Mouse (Mus musculus) forebrain, postnatal 0 days (tissue): ENCODE results near the gene Naalad2. TPM values are rescaled to one million over a fixed set of nuclear protein-coding genes. Genes with fewer than 3 reads are reported as not detected.
"Not testable (repeated sequence)": the region's sequence is repeated elsewhere in the genome, so short reads cannot be mapped to it uniquely, and the experiment has no call there.

Experiments
- ATAC-seq: fragments of 200-750 bp; cut with Nextera tagmentation; 2 replicates; pipeline ENCODE4 v1.8.0; 2017; ENCODE audit warnings: mild to moderate bottlenecking, moderate library complexity
- DNase-seq: peaks from one replicate; pipeline ENCODE4 v3.0.0-alpha.2; 2015
- H3K27ac ChIP-seq: fragments of 300-500 bp; sonication (generic); 2 replicates; pipeline ENCODE4 v1.5.1; 2014; ENCODE audit warnings: low read depth, mild to moderate bottlenecking, antibody characterized with exemption, low read length, moderate library complexity, mixed read lengths
- H3K27me3 ChIP-seq: fragments of 300-500 bp; sonication (generic); 2 replicates; pipeline ENCODE4 v1.6.1; 2014; ENCODE audit warnings: mild to moderate bottlenecking, low read length, mixed read lengths; ENCODE audit not compliant: insufficient read depth
- H3K36me3 ChIP-seq: fragments of 300-500 bp; sonication (generic); 2 replicates; pipeline ENCODE4 v1.6.1; 2014; ENCODE audit warnings: mild to moderate bottlenecking, moderate library complexity; ENCODE audit not compliant: insufficient read depth
- H3K4me1 ChIP-seq: fragments of 300-500 bp; sonication (generic); 2 replicates; pipeline ENCODE4 v1.6.1; 2014; ENCODE audit warnings: antibody characterized with exemption; ENCODE audit not compliant: insufficient read depth
- H3K4me2 ChIP-seq: fragments of 300-500 bp; sonication (generic); 2 replicates; pipeline ENCODE4 v1.6.1; 2014; ENCODE audit warnings: low read depth, mild to moderate bottlenecking, moderate library complexity
- H3K4me3 ChIP-seq: fragments of 300-500 bp; sonication (generic); 2 replicates; pipeline ENCODE4 v1.5.1; 2014; ENCODE audit warnings: low read depth, low read length, mixed read lengths
- H3K9ac ChIP-seq: fragments of 300-500 bp; sonication (generic); 2 replicates; pipeline ENCODE4 v1.6.1; 2014; ENCODE audit warnings: mild to moderate bottlenecking
- H3K9me3 ChIP-seq: fragments of 300-500 bp; sonication (generic); 2 replicates; pipeline ENCODE4 v1.6.1; 2016; ENCODE audit warnings: low read length
- CTCF ChIP-seq: sonication (generic); IDR thresholded peaks from 2 replicates; pipeline ENCODE4 v1.5.1; 2016; ENCODE audit warnings: antibody characterized with exemption, control low read depth, low read depth
- WGBS: fragments of 180-500 bp; shearing (Covaris S2); extraction: QIAGEN DNeasy Blood & Tissue Kit; methylation state at CpG from one replicate; pipeline ENCODE4 v1.1.7; 2014; 5-methylcytosine and 5-hydroxymethylcytosine counted together
- polyA plus RNA-seq: library from polyadenylated mRNA; unstranded; fragments of >200 nt; fragmentation: Nextera tagmentation; extraction: Ambion mirVana; gene quantifications from 2 replicates; pipeline ENCODE4 v1.2.1, GENCODE M21; 2015
- total RNA-seq: library from RNA; depleted of rRNA; stranded (reverse); fragments of >200 nt; gene quantifications from 2 replicates; pipeline ENCODE4 v1.2.3, GENCODE M21; 2014

Naalad2 gene
- total and polyA plus RNA-seq, 2 experiments from 2014 or later: 0.86 to 1.7 TPM

DNA sequence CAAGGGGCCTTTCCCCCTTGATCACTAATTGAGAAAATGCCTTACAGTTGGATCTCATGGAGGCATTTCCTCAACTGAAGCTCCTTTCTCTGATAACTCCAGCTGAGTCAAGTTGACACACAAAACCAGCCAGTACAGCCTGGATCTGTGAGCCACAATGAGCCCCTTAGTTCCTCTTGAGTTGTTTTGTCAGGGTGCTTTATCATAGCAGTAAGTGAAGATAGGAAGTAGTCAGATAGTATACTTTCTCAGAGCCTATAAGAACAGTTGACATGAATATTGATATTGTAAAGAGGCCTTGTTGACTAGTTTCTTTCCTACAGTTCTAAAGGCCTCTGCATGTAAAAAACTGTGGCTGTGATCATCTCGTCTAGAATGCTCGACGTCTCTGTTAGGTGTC, 82.8 kb downstream of the Naalad2 start:
- no peaks in the 10 kb centered on the region for H3K27me3 ChIP-seq
- no peak overlapping the region for H3K4me2 ChIP-seq
- H3K36me3 ChIP-seq: no peaks in the 10 kb centered on the region
- H3K27ac ChIP-seq: no peak overlapping the region
- no peak overlapping the region for H3K9ac ChIP-seq
- DNase-seq (no peak), ATAC-seq (no peak)
- 97% methylated on average over 3 of the region's 3 CpGs for WGBS
- H3K9me3 ChIP-seq: no peaks in the 10 kb centered on the region
- no peak overlapping the region for H3K4me3 ChIP-seq
- TF ChIP-seq CTCF: no peak
- no peaks in the 10 kb centered on the region for H3K4me1 ChIP-seq

DNA sequence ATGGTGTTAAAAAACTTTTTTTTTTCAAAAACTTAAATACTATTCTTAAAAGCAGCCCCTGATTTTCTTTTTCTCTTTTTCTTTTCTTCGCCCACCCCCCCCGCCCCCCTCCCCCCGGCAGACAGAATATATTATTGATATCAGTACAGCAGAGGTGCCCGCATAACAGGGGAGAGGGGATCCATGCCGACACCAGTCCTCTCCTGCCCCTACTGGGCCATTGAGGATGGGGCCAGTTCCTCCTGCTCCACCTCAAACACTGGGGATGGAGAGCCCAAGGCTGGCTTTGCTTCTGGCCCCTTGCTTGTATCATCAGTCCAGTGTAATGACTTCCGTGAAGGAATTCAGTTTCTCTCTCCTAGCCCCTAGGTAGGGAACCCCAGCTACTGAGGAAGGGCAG, 104.5 kb downstream of the Naalad2 start:
- ATAC-seq (no peak), DNase-seq (no peak)
- Histone ChIP-seq H3K4me1 (peaks cover 9% of the 10 kb centered on the region; the same call in 1 of the 2 replicates), H3K9ac (no peak overlapping the region), H3K36me3 (peaks cover 42% of the 10 kb centered on the region), H3K27ac (no peak overlapping the region), H3K4me2 (no peak overlapping the region), H3K9me3 (no peaks in the 10 kb centered on the region), H3K27me3 (no peaks in the 10 kb centered on the region), H3K4me3 (no peak overlapping the region)
- TF ChIP-seq CTCF: no peak
- 92% methylated on average over 6 of the region's 6 CpGs for WGBS

DNA sequence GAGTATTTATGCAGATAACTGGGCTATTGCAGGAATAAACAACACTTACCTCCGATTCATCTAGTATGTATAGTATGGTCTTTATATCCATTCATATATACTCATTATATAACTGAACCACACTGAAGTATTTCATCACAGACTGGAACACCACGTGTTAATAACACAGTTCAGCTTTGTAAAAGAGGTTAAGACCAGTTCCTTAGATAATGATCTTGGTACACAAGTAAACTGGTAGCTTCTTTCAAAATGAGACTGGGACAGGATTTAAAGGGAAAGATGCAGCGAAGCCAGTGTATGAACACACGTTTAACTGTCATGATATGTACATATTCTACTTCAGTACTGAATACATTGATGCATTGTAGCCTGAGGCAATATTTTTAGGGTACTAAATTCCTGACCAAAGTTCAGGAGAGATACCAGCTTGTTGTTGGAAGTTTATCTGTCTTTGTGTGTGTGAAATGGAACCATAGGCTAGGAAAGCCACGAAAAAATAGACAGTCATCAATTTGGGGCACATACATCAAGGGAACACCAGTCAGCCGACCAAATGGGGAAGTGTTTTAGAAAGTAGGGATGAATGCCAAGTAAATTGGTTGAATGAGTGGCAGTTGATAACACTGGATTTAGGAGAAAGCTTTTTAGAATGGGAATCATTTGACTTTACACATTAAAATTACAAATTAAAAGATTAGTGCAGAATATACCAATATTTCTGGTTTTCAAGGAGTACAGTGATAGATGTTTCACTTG, 109.6 kb downstream of the Naalad2 start:
- peak overlapping the region; percentile 93 for H3K4me3 ChIP-seq
- 48% methylated on average over 6 of the region's 6 CpGs for WGBS
- H3K9ac ChIP-seq: peak overlapping the region; percentile 96
- no peak for TF ChIP-seq CTCF
- peaks cover 13% of the 10 kb centered on the region; the same call in 1 of the 2 replicates for H3K4me1 ChIP-seq
- H3K27me3 ChIP-seq: no peaks in the 10 kb centered on the region
- no peaks in the 10 kb centered on the region for H3K9me3 ChIP-seq
- H3K4me2 ChIP-seq: peak overlapping the region; percentile 79
- no peak for ATAC-seq
- H3K36me3 ChIP-seq: peaks cover 7% of the 10 kb centered on the region
- no peak for DNase-seq
- no peak overlapping the region; the same call in 1 of the 2 replicates for H3K27ac ChIP-seq

DNA sequence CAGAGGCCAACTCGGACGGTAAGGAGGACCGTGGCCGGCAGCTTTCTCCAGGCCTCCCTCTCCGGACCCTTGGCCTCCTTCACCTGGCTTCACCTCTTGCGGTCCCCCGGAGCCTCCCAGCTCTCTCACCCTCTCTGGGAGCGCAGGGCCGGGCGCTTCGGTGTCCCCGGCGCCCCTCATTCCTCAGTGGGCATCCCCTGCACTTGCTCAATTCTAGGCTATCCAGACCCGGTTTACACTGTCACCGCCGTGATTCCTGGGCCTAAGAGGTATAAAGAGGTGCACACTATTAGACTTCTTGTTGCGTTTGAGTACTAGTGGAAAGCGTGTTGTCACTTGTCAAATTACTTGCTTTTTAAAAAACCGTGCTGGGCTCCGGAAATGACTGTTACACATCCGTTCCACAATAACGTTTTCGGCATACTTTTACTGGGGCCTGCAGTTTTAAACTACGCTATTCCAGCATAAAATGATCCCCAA, 110.3 kb downstream of the Naalad2 start:
- TF ChIP-seq CTCF: no peak
- H3K4me3 ChIP-seq: peak overlapping the region; percentile 93
- H3K36me3 ChIP-seq: peaks cover 4% of the 10 kb centered on the region; the same call in 1 of the 2 replicates
- ATAC-seq (peak; percentile 40), DNase-seq (no peak)
- peak overlapping the region; percentile 96 for H3K9ac ChIP-seq
- H3K27ac ChIP-seq: peak overlapping the region; percentile 91
- peak overlapping the region; percentile 79 for H3K4me2 ChIP-seq
- H3K27me3 ChIP-seq: no peaks in the 10 kb centered on the region
- WGBS: 1% methylated on average over 24 of the region's 24 CpGs
- H3K4me1 ChIP-seq: peaks cover 13% of the 10 kb centered on the region; the same call in 1 of the 2 replicates
- H3K9me3 ChIP-seq: no peaks in the 10 kb centered on the region

DNA sequence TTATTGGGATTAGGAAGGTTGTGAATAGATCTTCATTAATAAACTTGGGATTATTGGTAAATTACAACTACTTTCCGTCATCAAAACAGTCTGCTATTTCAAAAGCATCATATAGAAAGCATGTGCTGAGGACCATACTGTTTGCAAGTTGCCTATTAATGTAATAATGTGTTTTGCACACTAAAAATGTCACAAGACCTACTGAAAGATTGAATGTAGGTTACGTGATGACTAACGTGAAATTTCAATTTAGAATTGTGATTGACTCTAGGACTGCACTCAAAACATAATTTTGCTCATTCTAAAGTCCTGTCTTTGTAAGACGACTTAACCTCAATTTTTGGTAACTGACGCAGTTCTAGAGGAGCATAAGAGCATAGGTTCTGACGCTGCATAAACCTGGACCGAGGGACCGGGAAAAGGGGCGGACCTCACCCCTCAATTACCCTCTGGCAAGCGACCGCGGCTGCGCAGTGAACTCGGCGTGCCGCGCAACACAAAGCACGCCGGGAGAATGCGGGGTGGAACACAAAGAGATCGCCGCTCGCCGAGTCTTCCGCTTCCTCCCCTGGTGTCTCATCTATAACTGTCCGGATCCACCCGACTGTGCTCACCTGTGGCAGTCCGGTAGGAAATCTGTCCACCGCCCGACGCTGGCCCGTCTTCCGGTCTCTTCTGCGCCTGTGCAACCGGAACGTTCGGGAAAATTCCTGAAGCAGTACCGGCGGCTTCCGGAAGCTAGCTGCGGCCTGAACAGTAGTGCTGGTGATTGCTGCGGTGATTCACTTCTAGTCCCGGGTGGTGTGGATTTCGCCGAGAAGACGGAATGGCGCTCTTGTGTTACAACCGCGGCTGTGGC, 111.0 kb downstream of the Naalad2 start, which contains the start of gene Chordc1:
Gene Chordc1 (plus strand): TSS at position 555 of the 859 bp plus-strand sequence.
- DNase-seq: peak; percentile 99
- TF ChIP-seq CTCF: peak; percentile 45
- 3% methylated on average over 49 of the region's 49 CpGs for WGBS

DNA sequence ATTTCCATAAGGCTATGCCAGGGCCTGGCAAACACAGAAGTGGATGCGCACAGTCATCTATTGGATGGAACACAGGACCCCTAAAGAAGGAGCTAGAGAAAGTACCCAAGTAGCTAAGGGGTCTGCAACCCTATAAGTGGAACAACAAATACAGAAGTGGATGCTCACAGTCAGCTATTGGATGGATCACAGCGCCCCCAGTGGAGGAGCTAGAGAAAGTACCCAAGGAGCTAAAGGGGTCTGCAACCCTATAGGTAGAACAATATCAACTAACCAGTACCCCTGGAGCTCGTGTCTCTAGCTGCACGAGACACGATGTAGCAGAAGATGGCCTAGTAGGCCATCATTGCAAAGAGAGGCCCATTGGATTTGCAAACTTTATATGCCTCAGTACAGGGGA, 124.1 kb downstream of the Naalad2 start:
- not testable (repeated sequence) for DNase-seq, H3K27me3 ChIP-seq, H3K27ac ChIP-seq, H3K4me1 ChIP-seq, H3K9me3 ChIP-seq, H3K4me3 ChIP-seq, ATAC-seq, H3K9ac ChIP-seq, H3K4me2 ChIP-seq, H3K36me3 ChIP-seq
- TF ChIP-seq CTCF: peak; percentile 59
- whole genome bisulfite sequencing: 37% methylated on average over 5 of the region's 5 CpGs

More for the DNA sequence above, 111.0 kb downstream of the Naalad2 start, which contains the start of gene Chordc1:
- peaks cover 13% of the 10 kb centered on the region; the same call in 1 of the 2 replicates for H3K4me1 ChIP-seq
- H3K4me3 ChIP-seq: peak within 1 kb of the TSS; percentile 93
- H3K27me3 ChIP-seq: no peaks in the 10 kb centered on the region
- H3K4me2 ChIP-seq: peak within 1 kb of the TSS; percentile 79
- ATAC-seq: peak; percentile 99
- H3K9ac ChIP-seq: peak within 1 kb of the TSS; percentile 96
- H3K27ac ChIP-seq: peak within 1 kb of the TSS; percentile 91
- H3K9me3 ChIP-seq: no peaks in the 10 kb centered on the region
- H3K36me3 ChIP-seq: no peaks in the 10 kb centered on the region

DNA sequence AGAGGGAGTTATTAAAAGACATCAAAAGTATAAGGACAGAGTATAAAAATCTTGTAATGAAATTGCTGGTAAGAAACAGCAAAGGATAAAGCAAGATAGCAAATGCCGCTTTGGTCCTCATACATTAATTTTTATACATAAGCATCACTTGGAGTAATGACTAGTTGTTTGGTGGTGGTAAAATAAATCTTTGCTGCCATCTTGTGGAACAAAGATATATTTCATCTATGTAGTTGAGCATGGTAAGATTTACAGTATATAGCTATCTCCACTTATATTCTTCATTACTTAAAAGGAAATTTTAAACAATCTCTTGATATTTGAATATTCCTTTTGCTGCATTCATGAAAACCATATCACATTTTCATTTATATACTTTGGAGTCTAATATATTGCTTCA, 125.3 kb downstream of the Naalad2 start:
- H3K27ac ChIP-seq: no peak overlapping the region
- H3K4me3 ChIP-seq: no peak overlapping the region
- ATAC-seq (peak; percentile 87), DNase-seq (peak; percentile 66)
- no peaks in the 10 kb centered on the region for H3K36me3 ChIP-seq
- H3K4me1 ChIP-seq: no peaks in the 10 kb centered on the region
- TF ChIP-seq CTCF: peak; percentile 59
- no peaks in the 10 kb centered on the region for H3K9me3 ChIP-seq
- 46% methylated on average over 1 of the region's 1 CpGs for WGBS
- H3K9ac ChIP-seq: no peak overlapping the region
- H3K27me3 ChIP-seq: no peaks in the 10 kb centered on the region
- no peak overlapping the region for H3K4me2 ChIP-seq
